Mouse (Mus musculus) heart, adult 9 months (tissue): ENCODE measurements around the gene Myo18b.

Experiments
- DNase-seq, 2 experiments: peaks; one replicate each; pipeline ENCODE4 v3.0.0; 2022; ENCODE audit warnings: low spot score in 2 of 2

The Myo18b gene

GRCm38 (mm10) chr5:112895674-112896654 is at the start of gene Myo18b:
Gene Myo18b (minus strand): TSS chr5:112896362.
- peak; percentile 82 to 84 for DNase-seq

GRCm38 (mm10) chr5:112945925-112946324 is 49.8 kb upstream of the Myo18b start:
- DNase-seq = no peak

GRCm38 (mm10) chr5:112942244-112942643 is 46.1 kb upstream of the Myo18b start:
- no peak for DNase-seq

- no peak for DNase-seq
Observed at GRCm38 (mm10) chr5:112941001-112941400, 44.8 kb upstream of the Myo18b start.

GRCm38 (mm10) chr5:112936632-112937031 is 40.5 kb upstream of the Myo18b start:
- no peak for DNase-seq

- DNase-seq = no peak
Observed at GRCm38 (mm10) chr5:112935436-112935835, 39.3 kb upstream of the Myo18b start.

- DNase-seq = peak; percentile 34 to 44
Observed at GRCm38 (mm10) chr5:112932878-112933567, 36.9 kb upstream of the Myo18b start.

GRCm38 (mm10) chr5:112931901-112932300 is 35.7 kb upstream of the Myo18b start:
- DNase-seq = no peak

- no peak for DNase-seq
Observed at GRCm38 (mm10) chr5:112928201-112928881, 32.2 kb upstream of the Myo18b start.

GRCm38 (mm10) chr5:112925422-112925821 is 29.3 kb upstream of the Myo18b start:
- DNase-seq = no peak

- no peak for DNase-seq
Observed at GRCm38 (mm10) chr5:112924806-112925205, 28.6 kb upstream of the Myo18b start.

- no peak for DNase-seq
Observed at GRCm38 (mm10) chr5:112923841-112924240, 27.7 kb upstream of the Myo18b start.

GRCm38 (mm10) chr5:112921914-112922313 is 25.8 kb upstream of the Myo18b start:
- no peak for DNase-seq

- DNase-seq = no peak
Observed at GRCm38 (mm10) chr5:112910381-112910780, 14.2 kb upstream of the Myo18b start.

- peak; percentile 21 to 37 for DNase-seq
Observed at GRCm38 (mm10) chr5:112908169-112908614, 12.0 kb upstream of the Myo18b start.

- no peak for DNase-seq
Observed at GRCm38 (mm10) chr5:112907504-112907903, 11.3 kb upstream of the Myo18b start.

GRCm38 (mm10) chr5:112893462-112894060 is 2.6 kb downstream of the Myo18b start:
- peak in 1 of 2 experiments; percentile 30 for DNase-seq

GRCm38 (mm10) chr5:112892411-112892810 is 3.8 kb downstream of the Myo18b start:
- no peak for DNase-seq

GRCm38 (mm10) chr5:112888651-112889050 is 7.5 kb downstream of the Myo18b start:
- no peak for DNase-seq

- peak; percentile 63 to 80 for DNase-seq
Observed at GRCm38 (mm10) chr5:112886687-112887491, 9.3 kb downstream of the Myo18b start.
